Mouse (Mus musculus): Measurements from ENCODE around the gene Iqch.

GRCm38 (mm10) chr9:63650905-63651304, 48.6 kb upstream of the Iqch start:
- TF ChIP-seq CTCF (IDR thresholded peaks at IDR 0.05) (no peak), EP300 (IDR thresholded peaks at IDR 0.05) (no peak)
